Mouse (Mus musculus): Measurements from ENCODE around the gene Gm38119. TPM values are rescaled to one million over a fixed set of nuclear protein-coding genes. Genes with fewer than 3 reads are reported as not detected.

Gm38119 gene
- polyA plus RNA-seq (2015; fragmentation: Nextera tagmentation; extraction: Ambion mirVana), result not detected in 2 replicates

DNA sequence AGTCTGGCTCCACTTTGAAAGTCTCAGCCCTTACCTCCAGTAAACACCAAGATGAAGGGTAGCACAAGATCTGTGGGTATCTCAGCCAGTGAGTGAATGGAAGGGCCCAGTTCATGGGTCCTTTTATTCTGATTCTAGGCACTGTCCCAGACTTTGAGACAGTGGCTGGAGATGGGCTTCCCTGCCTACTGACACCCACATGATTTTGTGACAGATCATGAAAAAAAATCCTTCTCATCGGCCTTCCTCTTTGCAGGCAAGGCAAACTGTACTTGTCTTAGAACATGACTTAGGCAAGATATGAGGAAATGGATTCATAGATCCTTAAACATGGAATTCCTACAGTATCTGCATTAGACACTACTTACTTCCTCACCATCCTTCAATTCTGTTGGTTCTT is at the start of gene Gm38119:
TSS of gene Gm38119 (minus strand) at position 101 of the 400 bp plus-strand sequence.
- H3K4me3 ChIP-seq (replicated peaks; ENCODE audit: low read length), result no peak within 1 kb of the TSS
- H3K9me3 ChIP-seq (replicated peaks; ENCODE audit: control insufficient read depth, low read length), result no peaks in the 10 kb centered on the region
- ATAC-seq (ENCODE audit: insufficient read depth, low FRiP score), result no peak
- WGBS, result 66% methylated on average over 1 of the region's 1 CpGs
- H3K27ac ChIP-seq (ENCODE audit: low read length), result no peak within 1 kb of the TSS
- H3K4me2 ChIP-seq (ENCODE audit: low read depth, low read length), result no peak within 1 kb of the TSS
- H3K36me3 ChIP-seq (ENCODE audit: control insufficient read depth, insufficient read depth, low read length), result no peaks in the 10 kb centered on the region
- H3K4me1 ChIP-seq (ENCODE audit: control insufficient read depth, insufficient read depth, low read length), result no peaks in the 10 kb centered on the region
- H3K27me3 ChIP-seq (ENCODE audit: control insufficient read depth, insufficient read depth, low read length), result no peaks in the 10 kb centered on the region
- no peak within 1 kb of the TSS for H3K9ac ChIP-seq (ENCODE audit: low read length)

DNA sequence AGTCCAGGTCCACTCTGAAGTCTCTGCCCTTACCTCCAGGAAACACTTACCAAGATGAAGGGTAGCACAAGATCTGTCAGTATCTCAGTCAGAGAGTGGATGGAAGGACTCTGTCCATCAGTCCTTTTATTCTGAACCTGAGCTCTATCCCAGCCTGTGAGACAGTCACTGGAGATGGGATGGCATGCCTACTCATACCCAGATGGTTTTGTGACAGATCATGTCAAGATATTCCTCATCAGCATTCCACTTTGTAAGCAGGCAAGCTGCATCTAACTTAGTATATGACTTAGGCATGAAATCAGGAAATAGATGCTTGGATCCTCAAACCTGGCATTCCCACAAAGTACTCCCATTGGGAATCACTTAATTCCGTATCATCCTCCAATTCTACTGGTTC is 39.9 kb upstream of the Gm38119 start, which contains the start of gene Lce1i:
TSS of gene Lce1i (minus strand) at position 101 of the 400 bp plus-strand sequence.
- WGBS, result 86% methylated on average over 1 of the region's 1 CpGs
- H3K27me3 ChIP-seq (ENCODE audit: control insufficient read depth, insufficient read depth, low read length), result no peaks in the 10 kb centered on the region
- H3K9me3 ChIP-seq (replicated peaks; ENCODE audit: control insufficient read depth, low read length), result no peaks in the 10 kb centered on the region
- no peaks in the 10 kb centered on the region for H3K4me1 ChIP-seq (ENCODE audit: control insufficient read depth, insufficient read depth, low read length)
- ATAC-seq (ENCODE audit: insufficient read depth, low FRiP score), result no peak
- no peak within 1 kb of the TSS for H3K9ac ChIP-seq (ENCODE audit: low read length)
- H3K4me2 ChIP-seq (ENCODE audit: low read depth, low read length), result no peak within 1 kb of the TSS
- no peak within 1 kb of the TSS for H3K27ac ChIP-seq (ENCODE audit: low read length)
- no peaks in the 10 kb centered on the region for H3K36me3 ChIP-seq (ENCODE audit: control insufficient read depth, insufficient read depth, low read length)
- no peak within 1 kb of the TSS for H3K4me3 ChIP-seq (replicated peaks; ENCODE audit: low read length)

DNA sequence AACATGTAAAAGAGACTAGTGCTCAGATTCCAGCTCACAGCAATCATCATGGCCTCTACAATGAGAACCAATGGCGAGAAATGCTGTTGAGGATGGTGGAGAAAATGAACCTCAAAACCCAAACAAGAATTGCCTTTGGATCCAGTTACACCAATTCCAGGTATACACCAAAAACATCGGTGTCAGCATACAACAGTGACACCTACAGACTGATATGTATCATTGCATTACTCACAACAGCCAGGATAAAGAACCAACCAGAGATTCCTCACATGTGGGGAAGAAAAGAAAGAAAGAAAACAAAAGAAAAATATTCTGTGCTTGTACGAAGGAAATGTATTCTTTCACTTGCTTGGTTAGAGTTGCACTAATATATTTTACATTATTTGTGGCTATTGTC is 32.7 kb upstream of the Gm38119 start:
- Histone ChIP-seq H3K4me3 (replicated peaks; ENCODE audit: low read length) (no peak overlapping the region), H3K9ac (ENCODE audit: low read length) (no peak overlapping the region), H3K36me3 (ENCODE audit: control insufficient read depth, insufficient read depth, low read length) (no peaks in the 10 kb centered on the region), H3K27ac (ENCODE audit: low read length) (no peak overlapping the region), H3K9me3 (replicated peaks; ENCODE audit: control insufficient read depth, low read length) (no peaks in the 10 kb centered on the region), H3K4me2 (ENCODE audit: low read depth, low read length) (no peak overlapping the region), H3K27me3 (ENCODE audit: control insufficient read depth, insufficient read depth, low read length) (no peaks in the 10 kb centered on the region), H3K4me1 (ENCODE audit: control insufficient read depth, insufficient read depth, low read length) (no peaks in the 10 kb centered on the region)
- ATAC-seq (ENCODE audit: insufficient read depth, low FRiP score), result no peak
- 14% methylated on average over 3 of the region's 3 CpGs for WGBS

DNA sequence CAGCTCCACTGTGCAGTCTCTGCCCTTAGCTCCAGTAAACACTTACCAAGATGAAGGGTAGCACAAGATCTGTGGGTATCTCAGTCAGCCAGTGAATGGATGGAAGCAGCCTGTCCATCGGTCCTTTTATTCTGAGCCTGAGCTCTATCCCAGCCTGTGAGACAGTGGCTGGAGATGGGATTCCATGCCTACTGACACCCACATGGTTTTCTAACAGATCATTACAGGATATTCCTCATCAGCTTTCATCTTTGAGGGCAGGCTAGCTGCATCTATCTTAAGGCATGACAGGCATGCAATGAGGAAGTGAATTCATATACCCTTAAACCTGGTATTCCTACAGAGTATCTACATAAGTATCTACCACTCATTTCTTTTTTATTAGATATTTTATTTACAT is 26.1 kb upstream of the Gm38119 start, which contains the start of gene Lce1h:
TSS of gene Lce1h (minus strand) at position 101 of the 400 bp plus-strand sequence.
- no peaks in the 10 kb centered on the region for H3K4me1 ChIP-seq (ENCODE audit: control insufficient read depth, insufficient read depth, low read length)
- WGBS, result 90% methylated on average over 1 of the region's 1 CpGs

DNA sequence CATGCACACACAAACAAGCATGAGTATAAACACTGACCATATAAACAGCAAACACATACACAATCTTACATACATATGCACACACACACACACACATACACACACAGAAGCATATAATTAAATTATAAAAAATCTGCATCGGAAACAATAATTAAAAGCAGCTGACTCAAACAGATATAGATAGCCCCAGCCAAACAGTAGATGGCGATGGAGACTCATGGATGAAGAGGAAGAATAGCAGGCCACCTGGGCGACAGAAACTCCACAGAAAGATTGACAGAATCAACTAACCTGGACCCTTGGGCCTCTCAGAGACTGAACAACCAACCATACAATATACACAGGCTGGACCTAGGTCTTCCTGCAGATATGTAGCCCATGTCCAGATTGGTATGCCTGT is 14.3 kb upstream of the Gm38119 start:
- H3K4me1 ChIP-seq (ENCODE audit: control insufficient read depth, insufficient read depth, low read length), result no peaks in the 10 kb centered on the region
- ATAC-seq (ENCODE audit: insufficient read depth, low FRiP score), result no peak
- H3K27ac ChIP-seq (ENCODE audit: low read length), result no peak overlapping the region
- no peak overlapping the region for H3K4me3 ChIP-seq (replicated peaks; ENCODE audit: low read length)
- H3K27me3 ChIP-seq (ENCODE audit: control insufficient read depth, insufficient read depth, low read length), result no peaks in the 10 kb centered on the region
- H3K9me3 ChIP-seq (replicated peaks; ENCODE audit: control insufficient read depth, low read length), result no peaks in the 10 kb centered on the region
- no peaks in the 10 kb centered on the region for H3K36me3 ChIP-seq (ENCODE audit: control insufficient read depth, insufficient read depth, low read length)
- H3K4me2 ChIP-seq (ENCODE audit: low read depth, low read length), result no peak overlapping the region
- WGBS, result 34% methylated on average over 3 of the region's 3 CpGs
- H3K9ac ChIP-seq (ENCODE audit: low read length), result no peak overlapping the region

More for the DNA sequence above, 26.1 kb upstream of the Gm38119 start, which contains the start of gene Lce1h:
- no peak within 1 kb of the TSS for H3K4me3 ChIP-seq (replicated peaks; ENCODE audit: low read length)
- ATAC-seq (ENCODE audit: insufficient read depth, low FRiP score), result no peak
- no peaks in the 10 kb centered on the region for H3K9me3 ChIP-seq (replicated peaks; ENCODE audit: control insufficient read depth, low read length)
- no peaks in the 10 kb centered on the region for H3K36me3 ChIP-seq (ENCODE audit: control insufficient read depth, insufficient read depth, low read length)
- no peak within 1 kb of the TSS for H3K9ac ChIP-seq (ENCODE audit: low read length)
- no peak within 1 kb of the TSS for H3K27ac ChIP-seq (ENCODE audit: low read length)
- no peaks in the 10 kb centered on the region for H3K27me3 ChIP-seq (ENCODE audit: control insufficient read depth, insufficient read depth, low read length)
- H3K4me2 ChIP-seq (ENCODE audit: low read depth, low read length), result no peak within 1 kb of the TSS

DNA sequence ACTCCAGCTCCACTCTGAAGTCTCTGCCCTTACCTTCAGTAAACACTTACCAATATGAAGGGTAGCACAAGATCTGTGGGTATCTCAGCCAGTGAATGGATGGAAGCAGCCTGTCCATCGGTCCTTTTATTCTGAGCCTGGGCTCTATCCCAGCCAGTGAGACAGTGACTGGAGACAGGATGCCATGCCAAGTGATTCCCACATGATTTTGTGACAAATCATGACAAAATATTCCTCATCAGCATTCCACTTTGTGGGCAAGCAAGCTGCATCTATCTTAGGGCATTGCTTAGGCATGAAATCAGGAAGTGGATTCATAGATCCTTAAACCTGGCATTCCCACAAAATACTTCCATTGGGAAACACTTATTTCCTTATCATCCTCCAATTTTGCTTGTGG is 13.3 kb upstream of the Gm38119 start, which contains the start of gene Lce1g:
TSS of gene Lce1g (minus strand) at position 101 of the 400 bp plus-strand sequence.
- no peak for ATAC-seq (ENCODE audit: insufficient read depth, low FRiP score)
- H3K9me3 ChIP-seq (replicated peaks; ENCODE audit: control insufficient read depth, low read length), result no peaks in the 10 kb centered on the region
- WGBS, result 83% methylated on average over 1 of the region's 1 CpGs
- H3K4me2 ChIP-seq (ENCODE audit: low read depth, low read length), result no peak within 1 kb of the TSS
- H3K9ac ChIP-seq (ENCODE audit: low read length), result no peak within 1 kb of the TSS
- H3K27me3 ChIP-seq (ENCODE audit: control insufficient read depth, insufficient read depth, low read length), result no peaks in the 10 kb centered on the region
- H3K4me3 ChIP-seq (replicated peaks; ENCODE audit: low read length), result no peak within 1 kb of the TSS
- H3K36me3 ChIP-seq (ENCODE audit: control insufficient read depth, insufficient read depth, low read length), result no peaks in the 10 kb centered on the region
- H3K4me1 ChIP-seq (ENCODE audit: control insufficient read depth, insufficient read depth, low read length), result no peaks in the 10 kb centered on the region
- no peak within 1 kb of the TSS for H3K27ac ChIP-seq (ENCODE audit: low read length)

DNA sequence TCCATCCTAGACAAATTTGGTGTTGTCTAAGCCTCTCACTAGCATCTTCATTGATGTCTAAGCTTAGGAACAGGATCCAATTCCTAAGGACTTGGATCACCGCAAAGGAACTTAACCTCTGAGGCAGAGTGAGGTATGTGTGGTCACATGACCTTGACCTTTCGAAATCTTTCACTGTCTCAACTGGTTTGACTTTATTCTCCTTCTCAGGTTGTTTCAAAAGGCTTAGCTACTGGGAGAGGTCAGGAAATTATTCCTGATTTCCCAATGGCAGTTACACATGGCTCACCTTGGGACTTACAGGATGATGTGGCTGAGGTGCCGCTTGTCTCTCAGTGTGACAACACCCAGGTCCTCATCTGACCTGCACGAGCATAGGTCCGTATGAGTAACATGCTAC is 16.3 kb downstream of the Gm38119 start:
- Histone ChIP-seq H3K27me3 (ENCODE audit: control insufficient read depth, insufficient read depth, low read length) (no peaks in the 10 kb centered on the region), H3K4me2 (ENCODE audit: low read depth, low read length) (no peak overlapping the region), H3K27ac (ENCODE audit: low read length) (no peak overlapping the region), H3K9ac (ENCODE audit: low read length) (no peak overlapping the region), H3K4me3 (replicated peaks; ENCODE audit: low read length) (no peak overlapping the region), H3K9me3 (replicated peaks; ENCODE audit: control insufficient read depth, low read length) (no peaks in the 10 kb centered on the region), H3K4me1 (ENCODE audit: control insufficient read depth, insufficient read depth, low read length) (no peaks in the 10 kb centered on the region), H3K36me3 (ENCODE audit: control insufficient read depth, insufficient read depth, low read length) (no peaks in the 10 kb centered on the region)
- no peak for ATAC-seq (ENCODE audit: insufficient read depth, low FRiP score)
- WGBS, result 77% methylated on average over 5 of the region's 5 CpGs

DNA sequence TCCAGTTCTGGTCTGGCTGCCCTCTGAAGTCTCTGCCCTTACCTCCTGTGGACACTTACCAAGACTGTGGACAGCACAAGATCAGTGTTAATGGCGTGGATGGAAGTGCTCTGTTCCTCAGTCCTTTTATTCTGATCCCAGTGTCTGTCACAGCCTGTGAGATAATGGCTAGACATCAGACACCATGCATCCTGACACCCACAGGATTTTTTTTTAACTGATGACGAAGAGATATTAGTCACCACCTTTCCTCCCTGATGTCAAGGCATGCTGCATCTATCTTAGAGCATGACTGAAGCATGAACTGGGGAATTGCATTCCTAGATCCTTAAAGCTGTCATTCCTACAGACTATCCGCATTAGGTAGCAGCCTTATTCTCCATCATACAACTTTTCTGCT is 18.6 kb downstream of the Gm38119 start, which contains the start of gene Lce1f:
TSS of gene Lce1f (minus strand) at position 101 of the 400 bp plus-strand sequence.
- Histone ChIP-seq H3K4me3 (replicated peaks; ENCODE audit: low read length) (no peak within 1 kb of the TSS), H3K4me1 (ENCODE audit: control insufficient read depth, insufficient read depth, low read length) (no peaks in the 10 kb centered on the region), H3K27ac (ENCODE audit: low read length) (no peak within 1 kb of the TSS), H3K4me2 (ENCODE audit: low read depth, low read length) (no peak within 1 kb of the TSS), H3K36me3 (ENCODE audit: control insufficient read depth, insufficient read depth, low read length) (no peaks in the 10 kb centered on the region), H3K27me3 (ENCODE audit: control insufficient read depth, insufficient read depth, low read length) (no peaks in the 10 kb centered on the region), H3K9ac (ENCODE audit: low read length) (no peak within 1 kb of the TSS), H3K9me3 (replicated peaks; ENCODE audit: control insufficient read depth, low read length) (no peaks in the 10 kb centered on the region)
- no peak for ATAC-seq (ENCODE audit: insufficient read depth, low FRiP score)
- 70% methylated on average over 3 of the region's 3 CpGs for WGBS

DNA sequence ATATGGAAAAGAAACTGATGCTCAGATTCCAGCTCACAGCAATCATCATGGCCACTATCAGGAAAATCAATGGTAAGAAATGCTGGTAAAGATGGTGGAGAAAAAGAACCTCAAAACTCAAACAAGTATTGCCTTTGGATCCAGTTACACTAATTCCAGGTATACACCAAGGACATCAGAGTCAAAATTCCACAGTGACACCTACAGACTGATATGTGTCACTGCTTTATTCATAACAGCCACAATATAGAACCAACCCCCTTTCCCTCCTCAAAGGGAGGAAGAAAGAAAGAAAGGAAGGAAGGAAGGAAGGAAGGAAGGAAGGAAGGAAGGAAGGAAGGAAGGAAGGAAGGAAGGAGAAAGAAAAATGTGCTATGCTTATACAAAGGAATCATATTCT is 23.8 kb downstream of the Gm38119 start:
- Histone ChIP-seq H3K9me3 (replicated peaks; ENCODE audit: control insufficient read depth, low read length) (no peaks in the 10 kb centered on the region), H3K4me2 (ENCODE audit: low read depth, low read length) (no peak overlapping the region), H3K27me3 (ENCODE audit: control insufficient read depth, insufficient read depth, low read length) (no peaks in the 10 kb centered on the region), H3K4me3 (replicated peaks; ENCODE audit: low read length) (no peak overlapping the region), H3K9ac (ENCODE audit: low read length) (no peak overlapping the region), H3K36me3 (ENCODE audit: control insufficient read depth, insufficient read depth, low read length) (no peaks in the 10 kb centered on the region), H3K27ac (ENCODE audit: low read length) (no peak overlapping the region), H3K4me1 (ENCODE audit: control insufficient read depth, insufficient read depth, low read length) (no peaks in the 10 kb centered on the region)
- ATAC-seq (ENCODE audit: insufficient read depth, low FRiP score), result no peak

Measured in stomach, embryonic 16.5 days (tissue).